Mouse (Mus musculus): Measurements from ENCODE around the gene Dlgap3. TPM values are rescaled to one million over a fixed set of nuclear protein-coding genes. Genes with fewer than 3 reads are reported as not detected.
A peak's percentile ranks its signal among the peaks of the same experiment; 100 is the strongest.

Dlgap3 gene
- polyA plus RNA-seq, 1 experiment from 2014 or later = 0.57 TPM

DNA sequence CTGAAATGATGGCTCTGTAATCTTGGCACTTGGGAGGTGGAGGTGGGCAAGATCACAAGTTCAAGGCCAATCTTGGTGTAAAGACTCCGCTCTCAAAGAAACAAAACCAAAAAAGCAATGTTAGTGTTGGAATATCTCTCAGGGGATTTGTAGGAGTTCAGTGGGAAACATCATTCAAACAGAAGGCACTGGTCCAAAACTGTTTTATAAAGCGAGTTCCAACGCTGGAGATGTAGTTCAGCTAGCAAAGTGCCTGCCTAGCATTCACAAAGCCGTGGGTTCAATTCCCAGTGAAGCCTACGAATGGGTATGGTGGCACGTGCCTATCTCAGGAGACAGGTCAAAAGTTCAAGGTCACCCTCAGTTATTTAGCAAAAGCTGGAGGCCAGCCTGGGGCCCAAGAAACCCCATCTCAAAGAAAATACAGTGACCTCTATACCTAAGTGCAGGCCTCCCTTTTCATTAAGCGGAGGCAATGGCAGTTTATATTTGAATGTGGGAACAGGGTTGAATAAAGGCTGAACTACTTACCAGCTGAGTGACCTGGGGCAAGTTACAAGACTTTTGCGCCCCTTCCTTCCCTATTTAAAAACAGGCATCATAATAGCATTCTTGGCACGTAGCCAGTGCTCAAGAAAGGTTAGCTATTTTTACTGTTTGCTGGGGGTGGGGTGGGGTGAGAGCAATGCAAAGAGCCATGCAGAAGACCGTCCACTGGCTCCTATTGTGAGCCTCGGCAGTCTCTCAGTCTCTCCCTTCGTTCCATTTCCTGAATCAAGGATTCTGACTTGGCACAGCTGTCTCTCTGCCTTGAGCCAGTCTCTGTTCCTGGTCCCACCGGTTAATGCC is 32.0 kb downstream of the Dlgap3 start:
- H3K36me3 ChIP-seq (ENCODE audit: control insufficient read depth, insufficient read depth, low read length) = no peaks in the 10 kb centered on the region
- peaks cover 11 to 15% of the 10 kb centered on the region in 2 experiments for H3K4me1 ChIP-seq (ENCODE audit: control insufficient read depth in 2 of 2, insufficient read depth in 2 of 2, low read length in 2 of 2)
- H3K4me3 ChIP-seq (ENCODE audit: control insufficient read depth in 1 of 2, insufficient read depth in 1 of 2, low read depth in 1 of 2, low read length in 2 of 2) = no peak overlapping the region
- no peak for ATAC-seq (ENCODE audit: insufficient number of reproducible peaks, insufficient read depth, low FRiP score, low read depth)
- H3K27me3 ChIP-seq (ENCODE audit: control insufficient read depth, insufficient read depth, low read length) = 0 out of 2 replicates have a peak, but pooled peaks cover 5% of the 10 kb centered on the region
- 50% methylated on average over 13 of the region's 13 CpGs for WGBS
- no peaks in the 10 kb centered on the region for H3K9me3 ChIP-seq (ENCODE audit: control insufficient read depth, low read length)
- H3K4me2 ChIP-seq (ENCODE audit: low read length) = peak overlapping the region; percentile 43
- H3K9ac ChIP-seq (ENCODE audit: low read length) = no peak overlapping the region; the same call in 1 of the 2 replicates
- peak overlapping the region; percentile 47 to 61 for H3K27ac ChIP-seq (replicated peaks in 1 of 2; ENCODE audit: control insufficient read depth in 1 of 2, insufficient read depth in 1 of 2, low read depth in 2 of 2, low read length in 2 of 2)

GRCm38 (mm10) chr4:127203081-127203480 is 34.1 kb downstream of the Dlgap3 start:
- peaks cover 11 to 15% of the 10 kb centered on the region in 2 experiments for H3K4me1 ChIP-seq (ENCODE audit: control insufficient read depth in 2 of 2, insufficient read depth in 2 of 2, low read length in 2 of 2)
- no peaks in the 10 kb centered on the region for H3K27me3 ChIP-seq (ENCODE audit: control insufficient read depth, insufficient read depth, low read length)
- whole genome bisulfite sequencing = 83% methylated on average over 1 of the region's 1 CpGs
- no peak overlapping the region for H3K27ac ChIP-seq (replicated peaks in 1 of 2; ENCODE audit: control insufficient read depth in 1 of 2, insufficient read depth in 1 of 2, low read depth in 2 of 2, low read length in 2 of 2)
- H3K4me2 ChIP-seq (ENCODE audit: low read length) = no peak overlapping the region
- no peak for ATAC-seq (ENCODE audit: insufficient number of reproducible peaks, insufficient read depth, low FRiP score, low read depth)
- no peaks in the 10 kb centered on the region for H3K9me3 ChIP-seq (ENCODE audit: control insufficient read depth, low read length)
- H3K9ac ChIP-seq (ENCODE audit: low read length) = no peak overlapping the region
- H3K4me3 ChIP-seq (ENCODE audit: control insufficient read depth in 1 of 2, insufficient read depth in 1 of 2, low read depth in 1 of 2, low read length in 2 of 2) = no peak overlapping the region
- H3K36me3 ChIP-seq (ENCODE audit: control insufficient read depth, insufficient read depth, low read length) = no peaks in the 10 kb centered on the region

GRCm38 (mm10) chr4:127211318-127211717 is 42.3 kb downstream of the Dlgap3 start:
- no peak overlapping the region for H3K9ac ChIP-seq (ENCODE audit: low read length)
- H3K27me3 ChIP-seq (ENCODE audit: control insufficient read depth, insufficient read depth, low read length) = peaks cover 21% of the 10 kb centered on the region
- WGBS = 79% methylated on average over 9 of the region's 9 CpGs
- H3K36me3 ChIP-seq (ENCODE audit: control insufficient read depth, insufficient read depth, low read length) = no peaks in the 10 kb centered on the region
- H3K4me1 ChIP-seq (ENCODE audit: control insufficient read depth in 2 of 2, insufficient read depth in 2 of 2, low read length in 2 of 2) = peaks cover 7 to 9% of the 10 kb centered on the region in 2 experiments; a peak in 3 of 4 replicates
- no peak overlapping the region for H3K4me2 ChIP-seq (ENCODE audit: low read length)
- no peak for ATAC-seq (ENCODE audit: insufficient number of reproducible peaks, insufficient read depth, low FRiP score, low read depth)
- no peaks in the 10 kb centered on the region for H3K9me3 ChIP-seq (ENCODE audit: control insufficient read depth, low read length)
- H3K4me3 ChIP-seq (ENCODE audit: control insufficient read depth in 1 of 2, insufficient read depth in 1 of 2, low read depth in 1 of 2, low read length in 2 of 2) = no peak overlapping the region
- no peak overlapping the region for H3K27ac ChIP-seq (replicated peaks in 1 of 2; ENCODE audit: control insufficient read depth in 1 of 2, insufficient read depth in 1 of 2, low read depth in 2 of 2, low read length in 2 of 2)

DNA sequence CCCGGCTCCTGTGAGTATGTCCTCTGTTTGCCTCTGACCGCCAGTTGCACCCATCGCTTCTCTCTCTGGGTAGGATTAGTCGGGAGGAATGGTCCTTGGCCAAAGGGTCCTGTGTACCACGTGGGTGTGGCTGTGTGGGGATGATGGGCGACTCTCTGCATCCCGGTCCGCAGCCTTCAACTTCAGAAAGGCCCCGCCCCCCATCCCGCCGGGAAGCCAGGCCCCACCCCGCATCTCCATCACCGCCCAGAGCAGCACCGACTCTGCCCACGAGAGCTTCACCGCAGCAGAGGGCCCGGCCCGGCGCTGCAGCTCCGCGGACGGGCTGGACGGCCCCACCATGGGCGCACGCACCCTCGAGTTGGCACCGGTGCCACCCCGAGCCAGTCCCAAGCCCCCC is 45.5 kb downstream of the Dlgap3 start:
- ATAC-seq (ENCODE audit: insufficient number of reproducible peaks, insufficient read depth, low FRiP score, low read depth) = no peak
- WGBS = 14% methylated on average over 25 of the region's 28 CpGs

DNA sequence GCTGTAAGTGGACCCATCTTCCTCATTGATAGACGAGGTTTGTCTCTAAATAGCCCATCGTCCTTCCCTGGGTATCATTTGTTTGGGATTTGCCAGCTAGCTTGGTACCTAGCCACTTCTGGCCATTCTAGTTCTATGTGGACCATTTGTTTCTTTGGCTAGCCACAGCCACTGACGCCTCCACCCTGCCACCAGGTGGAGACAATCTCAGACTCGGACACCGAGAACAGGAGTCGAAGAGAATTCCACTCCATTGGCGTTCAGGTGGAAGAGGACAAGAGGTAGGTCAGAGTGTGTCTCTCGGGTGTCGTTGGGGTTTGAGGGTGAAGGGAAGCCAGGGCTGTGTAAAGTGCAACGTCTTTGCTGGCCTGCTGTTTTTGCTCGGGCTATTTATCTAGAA is 46.1 kb downstream of the Dlgap3 start:
- no peak for ATAC-seq (ENCODE audit: insufficient number of reproducible peaks, insufficient read depth, low FRiP score, low read depth)
- Histone ChIP-seq H3K9me3 (ENCODE audit: control insufficient read depth, low read length) (no peaks in the 10 kb centered on the region), H3K4me2 (ENCODE audit: low read length) (no peak overlapping the region), H3K36me3 (ENCODE audit: control insufficient read depth, insufficient read depth, low read length) (no peaks in the 10 kb centered on the region), H3K9ac (ENCODE audit: low read length) (no peak overlapping the region), H3K4me1 (ENCODE audit: control insufficient read depth in 2 of 2, insufficient read depth in 2 of 2, low read length in 2 of 2) (peaks cover 10 to 13% of the 10 kb centered on the region in 2 experiments; a peak in 3 of 4 replicates), H3K4me3 (ENCODE audit: control insufficient read depth in 1 of 2, insufficient read depth in 1 of 2, low read depth in 1 of 2, low read length in 2 of 2) (no peak overlapping the region), H3K27me3 (ENCODE audit: control insufficient read depth, insufficient read depth, low read length) (peaks cover 21% of the 10 kb centered on the region), H3K27ac (replicated peaks in 1 of 2; ENCODE audit: control insufficient read depth in 1 of 2, insufficient read depth in 1 of 2, low read depth in 2 of 2, low read length in 2 of 2) (no peak overlapping the region)
- 38% methylated on average over 11 of the region's 11 CpGs for WGBS

More for the DNA sequence above, 45.5 kb downstream of the Dlgap3 start:
- Histone ChIP-seq H3K27me3 (ENCODE audit: control insufficient read depth, insufficient read depth, low read length) (peaks cover 21% of the 10 kb centered on the region), H3K9me3 (ENCODE audit: control insufficient read depth, low read length) (no peaks in the 10 kb centered on the region), H3K27ac (replicated peaks in 1 of 2; ENCODE audit: control insufficient read depth in 1 of 2, insufficient read depth in 1 of 2, low read depth in 2 of 2, low read length in 2 of 2) (no peak overlapping the region), H3K4me2 (ENCODE audit: low read length) (no peak overlapping the region), H3K9ac (ENCODE audit: low read length) (no peak overlapping the region), H3K4me1 (ENCODE audit: control insufficient read depth in 2 of 2, insufficient read depth in 2 of 2, low read length in 2 of 2) (peaks cover 10 to 13% of the 10 kb centered on the region in 2 experiments; a peak in 3 of 4 replicates), H3K4me3 (ENCODE audit: control insufficient read depth in 1 of 2, insufficient read depth in 1 of 2, low read depth in 1 of 2, low read length in 2 of 2) (no peak overlapping the region), H3K36me3 (ENCODE audit: control insufficient read depth, insufficient read depth, low read length) (no peaks in the 10 kb centered on the region)

DNA sequence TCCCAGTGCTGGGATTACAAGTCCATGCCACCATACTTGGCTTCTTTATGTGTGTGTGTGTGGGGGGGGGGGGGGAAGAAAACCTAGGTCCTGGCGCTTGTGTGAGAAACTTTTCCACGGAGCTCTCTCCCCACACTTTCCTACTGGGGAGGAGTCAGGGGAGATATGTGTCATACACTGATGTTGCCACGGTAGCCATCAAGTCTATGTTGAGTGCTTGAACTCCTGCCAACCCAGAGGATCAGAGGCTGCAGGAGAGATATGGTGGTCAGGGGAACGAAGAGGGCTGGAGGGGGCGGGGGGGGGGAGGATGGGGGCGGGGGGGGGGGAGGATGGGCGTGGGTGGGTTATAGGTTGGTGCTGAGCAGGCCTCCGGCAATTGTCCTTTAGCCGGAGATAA is 46.8 kb downstream of the Dlgap3 start:
- ATAC-seq (ENCODE audit: insufficient number of reproducible peaks, insufficient read depth, low FRiP score, low read depth) = peak; percentile 67; the same call in 1 of the 2 replicates
- Histone ChIP-seq H3K9me3 (ENCODE audit: control insufficient read depth, low read length) (no peaks in the 10 kb centered on the region), H3K4me3 (ENCODE audit: control insufficient read depth in 1 of 2, insufficient read depth in 1 of 2, low read depth in 1 of 2, low read length in 2 of 2) (no peak overlapping the region), H3K27ac (replicated peaks in 1 of 2; ENCODE audit: control insufficient read depth in 1 of 2, insufficient read depth in 1 of 2, low read depth in 2 of 2, low read length in 2 of 2) (no peak overlapping the region; a peak in 1 of 4 replicates), H3K27me3 (ENCODE audit: control insufficient read depth, insufficient read depth, low read length) (peaks cover 21% of the 10 kb centered on the region), H3K36me3 (ENCODE audit: control insufficient read depth, insufficient read depth, low read length) (no peaks in the 10 kb centered on the region), H3K4me2 (ENCODE audit: low read length) (peak overlapping the region; percentile 27; the same call in 1 of the 2 replicates), H3K4me1 (ENCODE audit: control insufficient read depth in 2 of 2, insufficient read depth in 2 of 2, low read length in 2 of 2) (peaks cover 10 to 13% of the 10 kb centered on the region in 2 experiments; a peak in 3 of 4 replicates), H3K9ac (ENCODE audit: low read length) (no peak overlapping the region)
- 9% methylated on average over 5 of the region's 9 CpGs for WGBS

DNA sequence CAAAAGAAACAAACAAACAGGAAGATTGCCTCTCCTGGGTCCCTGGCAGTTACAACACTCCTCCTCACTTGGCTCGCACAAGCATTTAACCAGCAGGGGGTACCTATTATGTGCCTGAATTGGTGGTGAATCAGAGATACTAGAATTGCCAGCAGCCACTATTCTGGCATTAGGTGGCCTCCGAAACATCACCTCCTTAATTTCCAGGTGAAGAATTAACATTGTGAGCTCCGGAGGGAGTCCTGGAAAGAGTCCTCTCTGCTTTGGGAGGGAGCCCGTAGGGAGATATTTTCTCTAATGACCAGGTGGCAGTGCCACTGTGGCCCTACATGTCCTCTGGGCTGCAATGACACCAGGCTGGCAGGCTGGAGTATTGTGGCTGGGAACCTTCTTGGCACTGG is 47.2 kb downstream of the Dlgap3 start:
- H3K9me3 ChIP-seq (ENCODE audit: control insufficient read depth, low read length) = no peaks in the 10 kb centered on the region
- H3K36me3 ChIP-seq (ENCODE audit: control insufficient read depth, insufficient read depth, low read length) = no peaks in the 10 kb centered on the region
- WGBS = 64% methylated on average over 4 of the region's 4 CpGs
- H3K4me2 ChIP-seq (ENCODE audit: low read length) = peak overlapping the region; percentile 8; the same call in 1 of the 2 replicates
- H3K4me3 ChIP-seq (ENCODE audit: control insufficient read depth in 1 of 2, insufficient read depth in 1 of 2, low read depth in 1 of 2, low read length in 2 of 2) = no peak overlapping the region
- peaks cover 21% of the 10 kb centered on the region for H3K27me3 ChIP-seq (ENCODE audit: control insufficient read depth, insufficient read depth, low read length)
- no peak overlapping the region for H3K9ac ChIP-seq (ENCODE audit: low read length)
- H3K27ac ChIP-seq (replicated peaks in 1 of 2; ENCODE audit: control insufficient read depth in 1 of 2, insufficient read depth in 1 of 2, low read depth in 2 of 2, low read length in 2 of 2) = no peak overlapping the region
- peaks cover 10 to 13% of the 10 kb centered on the region in 2 experiments; a peak in 3 of 4 replicates for H3K4me1 ChIP-seq (ENCODE audit: control insufficient read depth in 2 of 2, insufficient read depth in 2 of 2, low read length in 2 of 2)
- no peak for ATAC-seq (ENCODE audit: insufficient number of reproducible peaks, insufficient read depth, low FRiP score, low read depth)
